Mouse (Mus musculus) Muller cell, postnatal 12 days (primary cell): ENCODE measurements around the gene Xylt1.

Source experiments
- DNase-seq: peaks from one replicate; pipeline ENCODE4 v3.0.0-alpha.2; 2015; ENCODE audit errors: inconsistent ontology term

Gene Xylt1

DNA sequence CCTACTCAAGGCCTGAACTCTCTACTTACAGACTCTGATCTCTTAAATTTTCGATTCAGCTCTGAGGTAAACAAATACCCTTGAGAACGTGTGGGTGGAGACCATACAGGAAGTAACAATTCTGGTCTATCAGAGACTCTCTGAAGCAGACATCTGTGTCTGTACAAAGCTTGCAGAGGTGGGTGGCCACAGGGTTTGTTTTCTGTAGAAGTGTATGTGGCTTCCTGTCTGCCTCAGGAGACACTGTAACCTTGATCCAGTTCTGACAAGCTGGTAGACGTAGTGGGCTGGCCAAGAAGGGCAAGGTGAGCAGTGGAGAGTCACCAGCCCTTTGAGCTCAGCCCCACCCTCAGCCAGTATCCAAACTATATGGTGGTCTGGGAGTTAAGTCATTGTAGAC is 233.0 kb downstream of the Xylt1 start:
- DNase-seq = no peak

DNA sequence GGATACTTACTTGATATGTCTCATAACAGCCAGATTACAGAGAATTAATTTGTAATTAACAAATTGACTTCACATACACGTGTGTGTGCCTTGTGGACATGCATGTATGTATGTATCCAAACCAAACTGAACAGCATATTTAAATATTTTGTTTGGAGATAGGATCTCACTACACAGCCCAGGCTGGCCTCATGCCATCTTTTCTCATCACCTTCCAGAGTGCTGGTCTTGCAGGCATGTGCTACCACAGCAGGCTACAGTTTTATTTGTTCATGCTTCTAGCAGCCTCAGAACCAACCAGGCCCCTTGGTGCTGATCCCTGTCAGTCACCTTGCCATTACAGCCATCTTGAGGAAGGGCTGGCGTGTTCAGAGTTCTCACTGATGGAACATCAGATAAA is 233.6 kb downstream of the Xylt1 start:
- DNase-seq = no peak

DNA sequence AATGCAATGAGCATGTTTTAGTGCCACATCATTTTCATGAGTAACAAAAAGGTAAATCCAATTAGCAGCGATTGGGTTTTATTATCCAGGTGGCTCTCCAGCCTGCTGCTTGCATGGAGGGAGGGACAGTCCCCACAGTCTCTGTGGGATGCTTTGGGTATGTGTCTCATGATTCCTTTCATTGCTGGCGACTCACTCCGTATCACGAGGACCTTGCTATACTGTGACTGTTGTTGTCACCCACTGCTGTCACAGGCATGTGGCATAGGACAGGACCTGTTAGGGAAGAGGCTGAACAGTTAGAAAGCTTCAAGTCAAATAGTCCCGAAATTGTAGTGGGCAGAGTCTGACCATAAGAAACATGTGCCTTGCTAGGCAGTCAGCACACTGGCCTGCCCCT is 234.1 kb downstream of the Xylt1 start:
- no peak for DNase-seq

DNA sequence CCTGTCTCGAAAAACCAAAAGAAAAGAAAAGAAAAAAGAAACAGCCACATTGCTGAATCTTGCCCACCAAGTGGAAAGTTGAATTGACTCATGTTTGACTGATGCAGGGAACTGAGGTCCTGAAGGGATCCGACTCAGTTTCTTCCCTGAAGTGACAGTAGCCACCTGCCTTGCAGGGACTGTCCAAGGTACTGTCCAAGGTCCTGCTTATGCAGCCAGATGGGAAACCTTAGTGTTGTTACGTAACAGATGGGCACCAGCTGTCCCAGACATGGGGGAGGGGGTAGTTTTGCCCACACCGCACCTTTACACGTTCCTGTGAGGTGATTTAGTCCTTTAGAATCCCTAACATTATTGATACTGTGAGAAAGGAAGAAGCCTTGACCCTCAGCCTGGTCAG is 235.5 kb downstream of the Xylt1 start:
- no peak for DNase-seq

DNA sequence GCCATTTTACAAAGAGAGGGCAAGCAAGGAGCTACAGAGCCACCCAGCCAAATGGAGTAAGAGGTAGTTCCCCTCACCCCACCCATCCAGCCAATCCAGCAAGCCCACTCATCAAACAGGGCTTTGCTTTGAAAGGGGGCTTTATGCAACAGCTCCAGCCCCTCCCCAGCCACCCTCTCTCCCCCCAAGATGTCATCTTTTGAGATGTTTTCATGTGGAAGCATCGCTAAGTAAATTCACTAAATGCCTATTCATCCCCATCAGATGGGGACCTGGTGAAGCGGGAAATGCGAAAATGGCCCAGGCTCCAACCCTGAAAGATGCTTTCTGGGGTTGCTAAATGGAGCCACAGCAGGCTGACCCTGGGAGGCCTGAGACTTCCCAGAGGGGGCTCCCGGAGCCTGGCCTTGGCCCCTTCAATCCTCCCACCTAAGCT is 238.0 kb downstream of the Xylt1 start:
- DNase-seq = no peak

DNA sequence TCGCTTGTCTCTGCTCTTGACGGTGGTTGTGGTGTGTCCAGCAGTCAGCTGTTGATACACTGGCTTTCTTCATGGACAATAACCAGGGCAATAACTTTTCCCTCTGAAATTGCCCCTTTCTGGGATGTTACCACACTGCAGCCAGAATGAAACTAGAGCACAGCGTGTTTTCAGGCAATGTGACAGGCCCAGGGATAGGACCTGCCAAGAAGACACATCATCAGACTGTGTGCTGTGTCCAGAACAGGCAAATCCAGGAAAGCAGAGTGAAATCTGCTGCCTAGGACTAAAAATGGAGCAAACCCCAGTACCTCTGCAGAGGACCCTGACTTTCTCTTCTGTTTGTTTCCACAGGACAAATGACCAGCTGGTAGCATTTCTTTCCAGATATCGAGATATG is 240.8 kb downstream of the Xylt1 start:
- DNase-seq = no peak

DNA sequence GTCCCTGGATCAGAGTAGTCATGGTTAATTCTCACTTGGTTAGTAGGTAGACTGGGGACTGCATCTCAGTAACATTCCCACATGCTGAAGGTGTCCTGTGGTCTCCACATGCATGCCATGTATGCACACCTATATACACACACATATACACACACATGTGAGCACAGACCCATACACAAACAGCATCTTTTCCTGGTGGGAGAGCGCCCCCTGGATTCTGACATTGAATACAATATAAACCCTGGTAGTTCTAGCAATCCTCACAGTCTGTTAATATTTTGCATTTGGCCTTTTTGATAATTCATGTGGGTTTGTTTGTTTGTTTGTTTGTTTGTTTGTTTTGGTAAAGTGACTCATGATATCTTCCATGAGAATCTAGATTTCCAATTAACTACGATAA is 242.0 kb downstream of the Xylt1 start:
- no peak for DNase-seq

DNA sequence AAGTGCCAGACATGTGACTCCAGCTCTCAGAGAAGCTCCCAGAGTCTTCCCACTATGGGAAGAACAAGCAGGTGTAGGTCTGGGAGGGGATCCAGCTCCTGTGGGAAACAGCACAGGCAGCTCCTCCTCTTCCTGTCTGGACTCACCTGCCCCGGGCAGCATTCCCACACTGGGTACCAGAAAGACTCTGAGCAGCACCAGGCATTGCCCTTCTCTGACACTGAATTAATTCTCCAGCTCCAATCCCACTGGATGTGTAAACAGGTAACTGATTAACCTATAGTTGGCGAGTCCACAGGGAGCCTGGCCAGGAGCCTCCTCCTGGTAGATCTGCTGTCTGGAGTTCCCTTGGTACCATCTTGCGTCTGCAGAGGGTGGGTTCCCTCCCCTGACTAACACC is 248.0 kb downstream of the Xylt1 start:
- DNase-seq = no peak

DNA sequence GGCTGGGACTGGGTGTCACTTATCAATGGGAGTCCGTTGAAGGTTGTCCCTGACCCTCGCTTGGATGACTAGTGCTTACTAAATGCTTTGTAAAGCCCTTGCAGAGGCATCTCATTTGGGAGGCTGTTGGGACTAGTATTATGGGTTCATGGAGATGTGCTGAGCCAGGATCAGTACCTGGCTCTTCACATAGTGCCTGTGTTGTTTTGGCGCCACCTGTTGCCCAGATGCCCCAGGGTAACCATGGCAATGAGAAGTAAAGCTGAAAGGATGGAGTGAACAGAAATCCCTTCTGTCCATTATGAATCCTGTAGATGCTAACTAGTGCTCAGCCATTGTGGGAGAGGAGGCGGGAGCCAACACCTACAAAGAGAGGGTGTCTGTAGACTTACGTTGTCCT is 249.9 kb downstream of the Xylt1 start:
- DNase-seq = peak; percentile 32

DNA sequence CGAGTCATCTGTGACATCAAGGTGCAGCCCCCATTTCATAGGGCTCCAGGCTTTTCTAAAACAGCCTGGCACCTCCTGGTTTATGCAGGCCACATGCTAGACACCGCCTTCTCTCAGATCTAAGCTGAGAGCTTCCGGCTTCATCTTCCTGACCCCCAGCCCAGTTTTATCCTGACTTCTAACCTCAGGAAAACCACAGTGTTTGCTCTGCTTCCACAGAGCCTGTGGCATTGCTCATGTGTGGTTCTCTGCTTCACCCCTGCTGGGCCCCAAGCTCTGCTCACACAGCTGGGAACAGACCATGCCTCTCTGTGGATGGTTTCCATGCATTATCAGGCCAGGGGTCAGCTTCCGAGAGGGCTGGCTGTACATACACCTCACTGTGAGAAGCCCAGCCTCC is 254.8 kb downstream of the Xylt1 start:
- DNase-seq = no peak

DNA sequence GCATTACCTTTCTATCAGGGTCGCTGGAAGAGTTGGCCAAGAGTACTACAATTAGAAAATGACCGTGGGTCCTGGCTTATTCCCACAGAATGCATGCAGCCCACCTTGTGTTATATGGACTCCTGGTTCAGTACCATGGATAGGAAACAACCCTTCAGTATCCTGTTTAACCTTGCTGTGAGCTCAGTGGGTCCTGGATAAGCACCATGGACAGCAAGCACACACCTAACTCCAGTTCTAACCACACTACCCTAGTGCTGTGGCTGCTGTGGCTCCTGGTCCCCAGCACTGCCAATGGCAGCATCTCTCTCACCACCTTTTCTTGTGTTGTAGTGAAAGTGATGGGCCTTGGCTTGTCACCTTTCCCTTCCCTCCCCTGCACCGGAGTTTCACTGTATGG is 255.9 kb downstream of the Xylt1 start:
- no peak for DNase-seq

DNA sequence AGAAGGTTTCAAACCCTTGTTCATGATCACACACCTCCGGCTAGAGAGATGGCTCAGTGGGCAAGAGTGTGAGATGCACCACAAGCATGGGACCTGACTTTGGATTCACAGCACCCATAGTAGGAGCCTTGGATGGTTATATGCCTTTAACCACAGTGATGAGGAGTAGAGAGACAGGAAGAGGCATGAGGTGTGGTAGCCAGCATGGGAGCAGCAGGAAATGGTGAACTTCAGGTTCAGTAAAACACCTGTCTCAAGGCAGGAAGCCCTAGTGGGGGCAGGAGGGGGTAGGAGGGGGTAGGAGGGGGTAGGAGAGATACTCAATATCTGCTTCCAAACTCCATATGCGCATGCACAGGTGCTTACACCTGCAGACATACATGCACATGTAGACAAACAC is 257.2 kb downstream of the Xylt1 start:
- no peak for DNase-seq

DNA sequence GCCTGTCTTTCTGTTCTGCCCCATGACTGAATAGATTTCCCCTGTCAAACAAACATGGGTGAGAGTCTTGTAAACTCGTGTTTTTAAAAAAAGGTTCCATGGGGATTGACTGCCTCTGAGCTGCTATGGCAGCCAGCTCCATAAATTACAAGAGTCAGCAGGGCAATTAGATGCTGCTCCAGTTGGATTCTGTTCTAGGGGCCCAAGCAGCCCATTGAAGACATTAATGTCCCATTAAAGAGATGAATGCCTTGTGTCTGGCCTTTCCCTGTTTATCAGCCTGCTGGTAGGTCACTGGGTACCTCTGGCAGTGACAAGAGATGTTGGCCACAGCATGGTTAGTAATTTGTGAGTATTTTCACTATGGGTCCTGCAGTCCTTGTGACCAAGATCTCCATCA is 271.9 kb downstream of the Xylt1 start:
- no peak for DNase-seq

DNA sequence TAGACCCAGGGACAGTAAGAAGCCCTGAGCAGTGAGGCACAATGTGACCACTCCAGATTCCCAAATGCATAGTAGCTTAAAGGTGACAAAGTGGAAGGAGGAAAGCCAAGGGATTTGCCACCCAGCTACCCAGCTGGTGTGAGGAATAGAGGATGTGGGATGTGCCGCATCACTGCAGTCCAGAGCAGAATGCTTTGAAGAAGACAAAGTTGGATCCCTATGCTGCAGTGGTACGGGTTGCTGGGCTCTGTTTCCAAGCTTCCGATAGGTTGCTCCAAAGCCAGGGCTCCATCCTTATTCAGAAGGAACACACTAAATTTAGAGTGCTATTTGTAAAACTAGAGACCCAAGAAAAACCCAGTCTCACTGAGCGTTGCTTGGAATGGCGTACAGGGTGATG is 275.0 kb downstream of the Xylt1 start:
- no peak for DNase-seq

DNA sequence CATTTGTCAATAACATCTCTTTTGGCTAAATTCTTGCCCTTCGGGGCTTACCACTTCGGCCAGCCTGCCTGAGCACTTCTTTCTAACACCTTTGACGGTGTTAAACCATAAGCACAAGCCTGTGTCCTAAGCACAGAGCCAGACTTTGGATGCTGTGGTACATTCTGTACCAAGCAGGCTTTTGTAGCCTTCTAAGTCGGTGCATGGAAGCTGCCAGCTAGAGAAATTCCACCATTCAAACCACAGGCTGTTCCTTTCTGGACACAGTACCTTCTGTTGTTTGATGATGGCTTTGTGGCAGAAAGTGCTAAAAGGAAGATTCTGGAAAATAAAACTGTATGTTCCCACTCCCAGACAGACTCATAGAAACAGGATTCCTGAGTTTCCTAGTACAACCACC is 277.4 kb downstream of the Xylt1 start:
- DNase-seq = no peak

DNA sequence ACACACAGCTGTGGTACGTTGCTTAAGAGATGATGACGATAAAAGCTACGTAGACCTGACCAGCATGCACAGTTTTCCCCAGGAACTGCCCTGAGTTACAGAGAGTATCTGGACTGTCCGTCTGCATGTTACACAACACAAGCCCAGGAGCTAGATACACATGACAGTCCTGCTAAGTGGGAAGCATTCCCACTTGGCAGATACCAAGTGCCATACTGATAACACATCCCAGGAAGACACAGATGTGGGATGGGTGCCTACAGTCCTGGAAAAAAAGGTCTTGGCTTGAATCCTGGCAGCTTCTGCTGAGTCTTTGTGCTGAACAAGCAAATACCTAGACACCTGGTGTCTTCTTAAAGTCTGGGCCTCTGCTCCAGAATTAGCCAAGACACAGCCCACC is 278.0 kb downstream of the Xylt1 start:
- no peak for DNase-seq

DNA sequence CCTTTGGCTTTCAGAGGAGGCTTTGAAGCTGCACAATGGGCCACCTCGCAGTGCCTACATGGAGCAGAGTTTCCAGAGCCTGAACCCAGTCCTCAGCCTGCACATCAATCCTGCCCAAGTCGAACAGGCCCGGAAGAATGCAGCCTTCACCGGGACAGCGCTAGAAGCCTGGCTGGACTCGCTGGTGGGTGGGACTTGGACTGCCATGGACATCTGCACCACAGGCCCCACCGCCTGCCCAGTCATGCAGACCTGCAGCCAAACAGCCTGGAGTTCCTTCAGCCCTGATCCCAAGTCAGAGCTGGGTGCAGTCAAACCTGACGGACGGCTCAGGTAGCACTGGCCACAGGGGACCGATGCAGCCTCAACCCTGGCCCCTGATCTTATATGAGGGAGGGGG is 286.5 kb downstream of the Xylt1 start:
- DNase-seq = no peak

DNA sequence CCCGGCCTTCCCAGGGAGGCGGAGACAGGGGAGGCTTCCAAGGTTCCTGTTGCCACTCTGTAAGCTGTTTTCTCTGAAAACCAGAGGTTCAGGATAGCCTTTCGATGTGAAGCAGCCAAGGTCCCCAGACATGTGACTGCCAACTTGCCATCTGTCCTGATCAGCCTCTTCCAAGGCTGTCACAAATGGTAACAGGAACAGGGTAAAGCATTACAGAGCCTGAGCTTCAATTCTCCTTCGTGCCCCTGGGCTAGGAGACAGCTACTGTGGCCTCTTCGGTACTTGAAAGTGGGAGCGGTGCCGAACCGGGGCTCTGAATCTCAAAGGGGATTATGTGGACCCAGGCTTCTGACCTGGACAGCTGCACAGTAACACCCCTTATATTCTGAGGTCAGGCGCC is 287.4 kb downstream of the Xylt1 start:
- no peak for DNase-seq

DNA sequence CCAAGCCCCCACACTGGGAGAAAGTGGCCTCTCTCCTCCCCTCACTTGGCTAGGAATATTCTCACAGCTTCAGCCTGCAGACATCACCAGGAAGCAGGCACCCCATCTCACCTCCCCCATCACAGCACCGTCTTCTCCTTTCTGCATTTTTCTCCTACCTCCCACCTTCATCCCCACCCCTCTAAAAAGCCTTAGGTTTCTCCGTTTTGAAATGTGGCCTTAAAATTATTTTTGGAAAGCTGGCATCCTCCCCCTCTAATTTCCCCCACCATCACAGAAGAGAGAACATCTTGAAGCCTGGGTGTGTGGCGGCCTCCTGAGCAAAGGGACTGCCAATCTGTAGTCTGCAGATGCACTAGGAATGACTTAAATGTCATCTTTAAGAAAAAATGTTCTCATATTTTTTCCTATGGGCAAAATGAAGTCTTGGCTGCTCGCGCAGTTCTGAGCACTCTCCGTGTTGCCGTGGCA is 291.4 kb downstream of the Xylt1 start:
- no peak for DNase-seq

DNA sequence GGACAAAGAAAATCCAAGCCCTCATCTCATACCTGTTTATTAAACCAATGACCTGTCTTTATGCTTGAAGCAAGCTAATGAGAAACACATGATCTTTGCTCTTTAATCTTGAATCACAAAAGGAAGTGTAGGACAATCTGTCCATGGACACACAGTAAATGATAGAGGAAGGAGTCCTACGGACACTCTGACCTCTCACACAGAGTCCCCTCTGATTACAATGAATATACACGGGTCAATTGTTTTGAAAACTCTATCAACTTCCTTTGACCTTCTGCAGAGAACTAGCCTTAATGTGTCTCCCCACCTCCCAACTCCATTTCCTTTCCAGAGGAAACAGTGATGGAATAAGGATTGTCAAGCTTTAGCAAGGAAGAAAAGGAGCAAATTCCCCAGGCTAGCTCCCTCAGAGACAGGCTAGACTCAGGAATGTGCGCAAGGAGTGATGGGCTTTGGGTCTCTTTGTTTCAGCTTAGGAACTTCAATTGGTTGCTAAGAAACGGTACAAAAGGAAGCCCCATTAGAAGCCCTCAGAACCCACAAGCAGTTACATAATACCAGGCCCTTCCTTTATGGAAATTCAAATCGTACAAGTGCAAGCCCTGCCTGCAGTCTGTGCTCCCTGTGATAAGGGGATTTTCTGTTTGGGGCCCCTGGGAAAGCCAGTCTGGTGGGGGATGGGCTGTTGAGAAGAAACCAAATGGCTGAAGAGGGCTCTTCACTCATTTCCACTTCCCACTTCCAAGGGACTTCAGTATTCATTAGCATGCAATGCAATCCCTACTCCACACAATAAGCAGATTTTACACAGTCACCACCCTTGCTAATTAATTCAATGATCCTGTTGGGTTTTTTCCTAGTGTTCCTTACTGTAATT is 305.6 kb downstream of the Xylt1 start:
- peak; percentile 56 for DNase-seq

DNA sequence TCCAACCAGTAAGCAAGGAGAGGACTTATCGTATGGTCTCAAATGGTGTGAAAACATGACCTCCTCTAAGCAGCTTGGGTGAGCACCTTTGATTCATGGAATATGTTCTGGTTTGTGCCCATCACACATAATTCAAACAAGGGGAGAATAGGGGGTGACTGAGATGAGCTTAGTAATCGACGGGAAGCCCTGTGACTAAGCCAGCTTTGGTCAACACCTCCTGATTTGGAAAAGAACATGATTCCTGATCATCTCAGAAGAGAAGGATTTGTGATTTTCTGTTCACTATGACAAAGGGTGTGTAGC is 306.2 kb downstream of the Xylt1 start:
- DNase-seq = no peak

DNA sequence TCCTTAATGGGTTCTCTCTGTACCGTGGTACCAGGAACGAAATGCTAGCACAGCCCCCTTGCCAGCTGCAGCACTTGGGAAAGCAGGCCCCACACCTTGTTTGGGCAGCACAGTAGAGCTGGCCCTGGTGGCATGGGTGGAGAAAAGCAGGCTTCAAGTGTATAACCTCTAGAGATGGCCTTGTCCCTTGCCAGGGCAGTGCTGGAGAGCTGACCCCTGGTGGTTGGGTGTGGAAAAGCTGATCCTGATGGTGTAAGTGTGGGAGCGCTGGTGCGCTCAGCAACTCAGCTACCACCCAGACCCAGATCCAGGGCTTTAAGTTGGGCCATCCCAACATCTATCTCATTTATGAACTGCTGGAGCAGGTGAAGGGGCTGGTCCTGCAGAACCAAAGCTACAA is 314.8 kb downstream of the Xylt1 start:
- DNase-seq = no peak

DNA sequence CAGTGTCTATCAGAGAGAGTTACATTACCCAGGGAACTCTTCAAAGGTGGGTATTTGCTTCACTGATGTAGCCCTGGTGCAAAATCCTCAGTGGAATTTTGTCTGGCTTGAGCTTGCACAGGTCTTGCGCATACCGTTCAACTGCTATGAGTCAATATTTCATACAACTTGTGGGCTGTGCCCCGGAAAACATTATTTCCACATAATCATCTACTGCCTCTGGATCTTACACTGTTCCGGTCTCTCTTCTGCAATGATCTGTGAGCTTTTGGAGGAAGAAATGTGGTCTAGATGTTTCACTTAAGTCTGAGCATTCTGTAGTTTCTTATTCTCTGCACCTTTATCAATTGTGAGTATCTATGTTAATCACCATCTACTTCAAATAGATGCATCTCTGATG is 316.9 kb downstream of the Xylt1 start:
- DNase-seq = no peak

DNA sequence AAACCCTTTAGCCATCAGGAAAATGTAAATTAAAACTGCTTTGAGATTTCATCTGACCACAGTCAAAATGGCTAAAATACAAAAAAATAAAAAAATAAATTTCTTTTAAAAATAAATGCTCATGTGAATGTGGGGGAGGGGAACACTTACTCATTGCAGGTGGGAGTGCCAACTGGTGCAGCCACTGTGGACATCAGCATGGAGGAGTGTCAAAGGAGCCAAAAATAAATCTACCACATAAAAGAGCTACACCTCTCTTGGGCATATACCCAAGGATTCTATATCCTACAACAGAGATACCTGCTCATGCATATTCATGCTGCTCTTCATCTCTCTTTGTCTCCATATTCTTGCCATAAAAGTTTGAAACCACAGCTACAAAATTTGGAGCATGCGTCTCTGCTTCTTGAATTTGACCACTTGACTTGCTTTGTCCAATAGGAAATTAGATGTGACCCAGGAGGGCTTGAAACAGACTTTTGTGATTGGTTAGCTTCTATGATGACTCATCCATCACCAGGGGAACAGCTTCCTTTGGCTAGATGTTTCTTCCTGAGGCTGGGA is 317.9 kb downstream of the Xylt1 start:
- DNase-seq = no peak
